Mouse (Mus musculus): ENCODE results near the gene Gsx2.

The Gsx2 gene

GRCm38 (mm10) chr5:75075383-75075941, at the start of gene Gsx2:
TSS of gene Gsx2 (plus strand) at chr5:75075601.
- no peak for DNase-seq (ENCODE audit: low spot score in 2 of 2)

GRCm38 (mm10) chr5:75035475-75035874, 39.9 kb upstream of the Gsx2 start:
- no peak for DNase-seq (ENCODE audit: low spot score in 2 of 2)

GRCm38 (mm10) chr5:75039307-75039706, 36.1 kb upstream of the Gsx2 start:
- DNase-seq (ENCODE audit: low spot score in 2 of 2): no peak

GRCm38 (mm10) chr5:75043011-75043445, 32.4 kb upstream of the Gsx2 start:
- no peak for DNase-seq (ENCODE audit: low spot score in 2 of 2)

- DNase-seq (ENCODE audit: low spot score in 2 of 2): peak in 1 of 2 experiments; percentile 28
Observed at GRCm38 (mm10) chr5:75043621-75044301, 31.6 kb upstream of the Gsx2 start.

- peak; percentile 70 to 73 for DNase-seq (ENCODE audit: low spot score in 2 of 2)
Observed at GRCm38 (mm10) chr5:75044310-75044904, 31.0 kb upstream of the Gsx2 start, which contains the start of gene Chic2. TSS of gene Chic2 (minus strand) at chr5:75044774.

- no peak for DNase-seq (ENCODE audit: low spot score in 2 of 2)
Observed at GRCm38 (mm10) chr5:75045371-75045770, 30.0 kb upstream of the Gsx2 start.

- no peak for DNase-seq (ENCODE audit: low spot score in 2 of 2)
Observed at GRCm38 (mm10) chr5:75046681-75047321, 28.6 kb upstream of the Gsx2 start.

- no peak for DNase-seq (ENCODE audit: low spot score in 2 of 2)
Observed at GRCm38 (mm10) chr5:75051109-75051508, 24.3 kb upstream of the Gsx2 start.

GRCm38 (mm10) chr5:75063177-75063576, 12.2 kb upstream of the Gsx2 start:
- DNase-seq (ENCODE audit: low spot score in 2 of 2): no peak

GRCm38 (mm10) chr5:75066715-75067114, 8.7 kb upstream of the Gsx2 start:
- DNase-seq (ENCODE audit: low spot score in 2 of 2): no peak

GRCm38 (mm10) chr5:75067125-75067756, 8.2 kb upstream of the Gsx2 start:
- DNase-seq (ENCODE audit: low spot score in 2 of 2): peak in 1 of 2 experiments; percentile 47

GRCm38 (mm10) chr5:75070132-75070531, 5.3 kb upstream of the Gsx2 start:
- no peak for DNase-seq (ENCODE audit: low spot score in 2 of 2)

GRCm38 (mm10) chr5:75070656-75071375, 4.6 kb upstream of the Gsx2 start:
- DNase-seq (ENCODE audit: low spot score in 2 of 2): no peak

GRCm38 (mm10) chr5:75071951-75072350, 3.5 kb upstream of the Gsx2 start:
- DNase-seq (ENCODE audit: low spot score in 2 of 2): no peak

- no peak for DNase-seq (ENCODE audit: low spot score in 2 of 2)
Observed at GRCm38 (mm10) chr5:75072532-75072931, 2.9 kb upstream of the Gsx2 start.

- no peak for DNase-seq (ENCODE audit: low spot score in 2 of 2)
Observed at GRCm38 (mm10) chr5:75073167-75073566, 2.2 kb upstream of the Gsx2 start.

- no peak for DNase-seq (ENCODE audit: low spot score in 2 of 2)
Observed at GRCm38 (mm10) chr5:75073684-75074083, 1.7 kb upstream of the Gsx2 start.

GRCm38 (mm10) chr5:75074132-75074531, 1.3 kb upstream of the Gsx2 start:
- no peak for DNase-seq (ENCODE audit: low spot score in 2 of 2)

GRCm38 (mm10) chr5:75074537-75075382, 641 bp upstream of the Gsx2 start:
- no peak for DNase-seq (ENCODE audit: low spot score in 2 of 2)
